Mouse (Mus musculus) kidney, embryonic 14.5 days (tissue): ENCODE measurements around the gene C2cd2. TPM values are rescaled to one million over a fixed set of nuclear protein-coding genes. Genes with fewer than 3 reads are reported as not detected.

Experiments used
- ATAC-seq: fragments of 200-750 bp; cut with Nextera tagmentation; 2 replicates; pipeline ENCODE4 v1.8.0; 2017; ENCODE audit warnings: moderate number of reproducible peaks, mild to moderate bottlenecking, moderate TSS enrichment, moderate library complexity; ENCODE audit not compliant: low FRiP score, low TSS enrichment
- H3K27ac ChIP-seq: fragments of 300-500 bp; sonication (generic); 2 replicates; pipeline ENCODE4 v1.5.1; 2014; ENCODE audit warnings: low read depth, mild to moderate bottlenecking, low read length, moderate library complexity, mixed read lengths
- H3K27me3 ChIP-seq: fragments of 300-500 bp; sonication (generic); 2 replicates; pipeline ENCODE4 v1.6.1; 2014; ENCODE audit warnings: mild to moderate bottlenecking, low read length; ENCODE audit not compliant: control insufficient read depth, insufficient read depth
- H3K36me3 ChIP-seq: fragments of 300-500 bp; sonication (generic); 2 replicates; pipeline ENCODE4 v1.6.1; 2014; ENCODE audit warnings: low read length, mixed read lengths; ENCODE audit not compliant: control insufficient read depth, insufficient read depth
- H3K4me1 ChIP-seq: fragments of 300-500 bp; sonication (generic); 2 replicates; pipeline ENCODE4 v1.6.1; 2014; ENCODE audit warnings: low read length, mixed read lengths; ENCODE audit not compliant: control insufficient read depth, insufficient read depth
- H3K4me2 ChIP-seq: fragments of 300-500 bp; sonication (generic); replicated peaks from 2 replicates; pipeline ENCODE4 v1.6.1; 2014; ENCODE audit warnings: low read depth, mild to moderate bottlenecking, low read length
- H3K4me3 ChIP-seq: fragments of 300-500 bp; sonication (generic); 2 replicates; pipeline ENCODE4 v1.5.1; 2014; ENCODE audit warnings: mild to moderate bottlenecking, low read length
- H3K9ac ChIP-seq: fragments of 300-500 bp; sonication (generic); 2 replicates; pipeline ENCODE4 v1.6.1; 2014; ENCODE audit warnings: low read depth, mild to moderate bottlenecking, low read length, moderate library complexity
- H3K9me3 ChIP-seq: fragments of 300-500 bp; sonication (generic); 2 replicates; pipeline ENCODE4 v1.6.1; 2016; ENCODE audit warnings: low read length; ENCODE audit not compliant: control insufficient read depth
- WGBS: fragments of 180-500 bp; shearing (Covaris S2); extraction: QIAGEN DNeasy Blood & Tissue Kit; methylation state at CpG from one replicate; pipeline ENCODE4 v1.1.7; 2014; 5-methylcytosine and 5-hydroxymethylcytosine counted together
- polyA plus RNA-seq: library from polyadenylated mRNA; unstranded; fragments of >200 nt; fragmentation: Nextera tagmentation; extraction: Ambion mirVana; gene quantifications from 2 replicates; pipeline ENCODE4 v1.2.1, GENCODE M21; 2014

Gene C2cd2
- polyA plus RNA-seq, 1 experiment from 2014 or later, result 20.6 TPM

GRCm38 (mm10) chr16:97851061-97851740 is 111.2 kb downstream of the C2cd2 start:
- peak; percentile 93 for ATAC-seq
- H3K27me3 ChIP-seq, result no peaks in the 10 kb centered on the region
- H3K36me3 ChIP-seq, result peaks cover 3% of the 10 kb centered on the region; the same call in 1 of the 2 replicates
- H3K4me3 ChIP-seq, result peak overlapping the region; percentile 91
- peak overlapping the region; percentile 97 for H3K27ac ChIP-seq
- peaks cover 11% of the 10 kb centered on the region for H3K4me1 ChIP-seq
- peak overlapping the region; percentile 72 for H3K4me2 ChIP-seq
- peak overlapping the region; percentile 99 for H3K9ac ChIP-seq
- H3K9me3 ChIP-seq, result no peaks in the 10 kb centered on the region
- WGBS, result 1% methylated on average over 64 of the region's 77 CpGs

- 0% methylated on average over 10 of the region's 11 CpGs for WGBS
- Histone ChIP-seq H3K36me3 (peaks cover 3% of the 10 kb centered on the region; the same call in 1 of the 2 replicates), H3K4me1 (peaks cover 11% of the 10 kb centered on the region), H3K4me2 (peak overlapping the region; percentile 72), H3K4me3 (peak overlapping the region; percentile 91), H3K27me3 (no peaks in the 10 kb centered on the region), H3K9me3 (no peaks in the 10 kb centered on the region), H3K9ac (peak overlapping the region; percentile 99), H3K27ac (peak overlapping the region; percentile 97)
- peak; percentile 50 for ATAC-seq
Observed at GRCm38 (mm10) chr16:97850667-97851060, 111.7 kb downstream of the C2cd2 start.

GRCm38 (mm10) chr16:97848832-97849231 is 113.6 kb downstream of the C2cd2 start:
- no peak overlapping the region for H3K27ac ChIP-seq
- peaks cover 11% of the 10 kb centered on the region for H3K4me1 ChIP-seq
- peaks cover 3% of the 10 kb centered on the region; the same call in 1 of the 2 replicates for H3K36me3 ChIP-seq
- no peak overlapping the region for H3K9ac ChIP-seq
- ATAC-seq, result no peak
- WGBS, result 77% methylated on average over 6 of the region's 6 CpGs
- no peaks in the 10 kb centered on the region for H3K27me3 ChIP-seq
- no peak overlapping the region for H3K4me2 ChIP-seq
- no peak overlapping the region for H3K4me3 ChIP-seq
- no peaks in the 10 kb centered on the region for H3K9me3 ChIP-seq

- Histone ChIP-seq H3K4me2 (no peak overlapping the region), H3K9ac (no peak overlapping the region), H3K4me1 (peaks cover 9% of the 10 kb centered on the region), H3K27ac (no peak overlapping the region), H3K36me3 (peaks cover 8% of the 10 kb centered on the region; the same call in 1 of the 2 replicates), H3K27me3 (no peaks in the 10 kb centered on the region), H3K4me3 (no peak overlapping the region), H3K9me3 (no peaks in the 10 kb centered on the region)
- no peak for ATAC-seq
- WGBS, result 82% methylated on average over 12 of the region's 12 CpGs
Observed at GRCm38 (mm10) chr16:97844967-97845937, 117.1 kb downstream of the C2cd2 start.

- no peak overlapping the region for H3K9ac ChIP-seq
- no peak for ATAC-seq
- no peak overlapping the region for H3K27ac ChIP-seq
- H3K36me3 ChIP-seq, result peaks cover 79% of the 10 kb centered on the region
- 82% methylated on average over 3 of the region's 3 CpGs for WGBS
- no peak overlapping the region for H3K4me2 ChIP-seq
- no peaks in the 10 kb centered on the region for H3K27me3 ChIP-seq
- H3K4me3 ChIP-seq, result no peak overlapping the region
- H3K4me1 ChIP-seq, result no peaks in the 10 kb centered on the region
- no peaks in the 10 kb centered on the region for H3K9me3 ChIP-seq
Observed at GRCm38 (mm10) chr16:97832154-97832553, 130.2 kb downstream of the C2cd2 start.

GRCm38 (mm10) chr16:97828207-97828606 is 134.2 kb downstream of the C2cd2 start:
- Histone ChIP-seq H3K36me3 (peaks cover 50% of the 10 kb centered on the region), H3K27ac (no peak overlapping the region), H3K4me1 (no peaks in the 10 kb centered on the region), H3K4me2 (no peak overlapping the region), H3K9me3 (no peaks in the 10 kb centered on the region), H3K9ac (no peak overlapping the region), H3K27me3 (no peaks in the 10 kb centered on the region), H3K4me3 (no peak overlapping the region)
- 91% methylated on average over 1 of the region's 1 CpGs for WGBS
- ATAC-seq, result no peak

GRCm38 (mm10) chr16:97823311-97824007 is 138.9 kb downstream of the C2cd2 start:
- Histone ChIP-seq H3K9me3 (no peaks in the 10 kb centered on the region), H3K9ac (no peak overlapping the region), H3K4me2 (no peak overlapping the region), H3K27me3 (no peaks in the 10 kb centered on the region), H3K4me3 (no peak overlapping the region), H3K27ac (no peak overlapping the region), H3K36me3 (peaks cover 50% of the 10 kb centered on the region), H3K4me1 (no peaks in the 10 kb centered on the region)
- no peak for ATAC-seq
- WGBS, result 92% methylated on average over 6 of the region's 6 CpGs

GRCm38 (mm10) chr16:97819532-97819931 is 142.9 kb downstream of the C2cd2 start:
- peaks cover 71% of the 10 kb centered on the region for H3K36me3 ChIP-seq
- H3K27me3 ChIP-seq, result no peaks in the 10 kb centered on the region
- no peaks in the 10 kb centered on the region for H3K4me1 ChIP-seq
- no peak for ATAC-seq
- WGBS, result 81% methylated on average over 4 of the region's 4 CpGs
- H3K4me2 ChIP-seq, result no peak overlapping the region
- H3K9me3 ChIP-seq, result no peaks in the 10 kb centered on the region
- H3K4me3 ChIP-seq, result no peak overlapping the region
- H3K27ac ChIP-seq, result no peak overlapping the region
- no peak overlapping the region for H3K9ac ChIP-seq
